ENCODE assay signal across 31 mouse cellular contexts in the genomic region with DNA sequence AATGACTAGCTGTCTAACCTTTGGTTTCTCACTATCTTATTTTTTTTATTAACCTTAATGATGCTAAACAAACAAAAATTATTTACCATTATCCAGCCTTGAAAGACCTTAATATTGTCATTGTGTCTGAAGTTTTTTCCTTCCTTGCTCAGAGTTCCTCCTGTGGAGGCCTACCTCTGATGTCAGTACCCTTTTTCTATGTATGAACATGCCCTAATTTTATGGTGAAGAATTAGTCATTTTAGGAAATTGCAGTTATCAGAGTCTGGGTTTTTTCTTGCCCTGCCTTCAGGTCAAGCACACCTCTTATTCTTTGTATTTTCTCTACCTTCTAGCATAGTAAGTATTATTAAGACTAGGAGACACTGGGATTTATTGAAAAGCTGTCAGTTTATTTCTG. TPM values are rescaled to one million over a fixed set of nuclear protein-coding genes. Genes with fewer than 3 reads are reported as not detected.
"Had no signal": no experiment of that assay in that cellular context is flagged by ENCODE, and none has a peak within 500 bp of the region (broad histone marks: within the 10 kb centered on the region; RNA-seq: fewer than 3 reads in every experiment).

No protein-coding gene starts in this region.

- H3K4me1 ChIP-seq: embryonic facial prominence, embryonic 12.5 days; embryonic facial prominence, embryonic 13.5 days; embryonic facial prominence, embryonic 15.5 days; forebrain, embryonic 10.5 days; forebrain, embryonic 12.5 days; forebrain, embryonic 13.5 days; forebrain, embryonic 15.5 days; heart, embryonic 10.5 days had no signal

- H3K27ac ChIP-seq: embryonic facial prominence, embryonic 10.5 days; embryonic facial prominence, embryonic 12.5 days; embryonic facial prominence, embryonic 13.5 days; embryonic facial prominence, embryonic 15.5 days; forebrain, embryonic 10.5 days; forebrain, embryonic 12.5 days; forebrain, embryonic 13.5 days; forebrain, embryonic 15.5 days; gastrocnemius, adult 2 months; heart, adult 2 months; heart, embryonic 10.5 days had no signal

- H3K4me3 ChIP-seq: embryonic facial prominence, embryonic 10.5 days; embryonic facial prominence, embryonic 12.5 days; embryonic facial prominence, embryonic 13.5 days; embryonic facial prominence, embryonic 15.5 days; erythroblast, embryonic 14.5 days; forebrain, embryonic 10.5 days; forebrain, embryonic 12.5 days; forebrain, embryonic 13.5 days; forebrain, embryonic 15.5 days; gastrocnemius, adult 2 months; heart, adult 2 months; heart, embryonic 10.5 days had no signal

- H3K9ac ChIP-seq: embryonic facial prominence, embryonic 12.5 days; embryonic facial prominence, embryonic 13.5 days; embryonic facial prominence, embryonic 15.5 days; forebrain, embryonic 12.5 days; forebrain, embryonic 13.5 days; forebrain, embryonic 15.5 days; forebrain, postnatal 0 days had no signal

- DNase-seq: cerebellum, adult 9-10 months; cerebellum, adult 9-11 months; cerebellum, postnatal 10 days; cerebellum, postnatal 14 days; cerebellum, postnatal 25 days; cerebellum, postnatal 36 days; embryo, embryonic 11 days; forebrain, postnatal 0 days; gastrocnemius, adult 2 months; gastrocnemius, postnatal 10 days; gastrocnemius, postnatal 14 days; gastrocnemius, postnatal 25 days; heart, adult 11 months; heart, adult 18-20 months; heart, adult 2 months had no signal

- H3K9me3 ChIP-seq: embryonic facial prominence, embryonic 10.5 days; embryonic facial prominence, embryonic 12.5 days; embryonic facial prominence, embryonic 13.5 days; embryonic facial prominence, embryonic 15.5 days; forebrain, embryonic 10.5 days; forebrain, embryonic 12.5 days; forebrain, embryonic 13.5 days; forebrain, embryonic 15.5 days; heart, embryonic 10.5 days had no signal

- H3K4me2 ChIP-seq: embryonic facial prominence, embryonic 12.5 days; embryonic facial prominence, embryonic 13.5 days; embryonic facial prominence, embryonic 15.5 days; forebrain, embryonic 12.5 days; forebrain, embryonic 13.5 days; forebrain, embryonic 15.5 days had no signal

- H3K27me3 ChIP-seq: embryonic facial prominence, embryonic 12.5 days; embryonic facial prominence, embryonic 13.5 days; embryonic facial prominence, embryonic 15.5 days; forebrain, embryonic 12.5 days; forebrain, embryonic 13.5 days; forebrain, embryonic 15.5 days had no signal

RNA-seq across cellular contexts. Expression of gene Omg, which starts 19.2 kb away (rescaled TPM):
- total RNA-seq: gastrocnemius, adult 18-20 months; gastrocnemius, adult 2 months; gastrocnemius, adult 8-10 months; gastrocnemius, postnatal 14 days; gastrocnemius, postnatal 25 days; gastrocnemius, postnatal 4 days; heart, adult 18-20 months; heart, adult 2 months; heart, adult 8-10 months had no signal
- polyA plus RNA-seq: erythroblast, embryonic 14.5 days; gonadal fat pad, adult 2 months had no signal

RNA-seq across cellular contexts. Expression of gene Evi2b, which starts 38.8 kb away (rescaled TPM):
- polyA plus RNA-seq: embryonic facial prominence, embryonic 10.5 days; embryonic facial prominence, embryonic 11.5 days; embryonic facial prominence, embryonic 12.5 days; erythroblast, embryonic 14.5 days; forebrain, embryonic 12.5 days; forebrain, embryonic 13.5 days; forebrain, embryonic 15.5 days had no signal

RNA-seq across cellular contexts. Expression of gene Evi2, which starts 45.7 kb away (rescaled TPM):
- total RNA-seq: forebrain, postnatal 0 days; gastrocnemius, adult 18-20 months; gastrocnemius, adult 2 months; heart, adult 18-20 months had no signal
